Mouse (Mus musculus): Measurements from ENCODE around the gene Stx12. TPM values are rescaled to one million over a fixed set of nuclear protein-coding genes. Genes with fewer than 3 reads are reported as not detected.
A peak's percentile ranks its signal among the peaks of the same experiment; 100 is the strongest.

The Stx12 gene
- polyA plus RNA-seq, 1 experiment from 2014 or later = 156 TPM

DNA sequence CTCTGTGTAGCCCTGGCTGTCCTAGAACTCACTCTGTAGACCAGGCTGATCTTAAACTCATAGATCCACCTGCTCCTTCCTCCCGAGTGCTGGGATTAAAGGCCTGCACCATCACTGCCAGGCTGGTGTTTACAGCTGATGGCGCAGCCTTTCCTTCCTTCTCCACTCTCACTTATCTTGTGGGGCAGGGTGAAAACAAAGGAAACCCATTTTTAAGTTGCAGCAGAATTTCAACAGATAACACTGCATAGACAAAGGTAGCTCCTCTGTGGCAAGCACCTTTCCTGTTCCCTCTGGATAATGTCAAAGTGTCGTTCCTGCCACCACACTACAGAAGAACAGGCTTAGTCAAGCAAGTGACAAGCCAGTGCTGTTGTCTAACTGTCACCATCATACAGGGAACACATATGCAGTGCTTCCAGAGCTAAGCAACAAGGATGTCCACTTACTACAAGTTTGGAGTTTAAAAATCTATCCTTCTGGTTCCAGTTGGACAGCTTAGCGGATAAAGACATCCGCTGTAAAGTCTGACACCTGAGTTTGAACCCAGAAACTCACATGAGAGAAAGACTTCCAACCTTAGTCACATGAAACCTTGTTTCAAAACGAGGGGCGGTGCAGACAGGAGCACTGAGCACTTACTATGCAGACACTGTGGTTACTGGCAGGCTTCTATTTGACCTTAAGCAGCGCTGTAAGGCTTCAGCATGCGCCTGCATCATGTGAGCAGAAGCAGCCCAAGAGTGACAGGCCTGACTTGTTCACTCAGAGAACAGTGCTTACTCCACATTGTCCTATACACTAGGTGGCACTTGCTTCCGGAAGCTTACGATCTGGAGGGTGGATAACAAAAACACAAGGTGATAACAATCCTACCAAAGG, 10.6 kb downstream of the Stx12 start:
- H3K4me2 ChIP-seq (ENCODE audit: low read length) = no peak overlapping the region

GRCm38 (mm10) chr4:132871116-132871515, 13.2 kb downstream of the Stx12 start:
- Histone ChIP-seq H3K9ac (ENCODE audit: low read depth, low read length) (no peak overlapping the region), H3K27me3 (replicated peaks; ENCODE audit: control insufficient read depth, insufficient read depth, low read length) (no peaks in the 10 kb centered on the region), H3K27ac (ENCODE audit: low read depth, low read length) (no peak overlapping the region), H3K4me1 (ENCODE audit: control insufficient read depth, insufficient read depth, low read depth, low read length) (no peaks in the 10 kb centered on the region), H3K4me2 (ENCODE audit: low read length) (no peak overlapping the region), H3K36me3 (ENCODE audit: control insufficient read depth, insufficient read depth, low read length) (peaks cover 41% of the 10 kb centered on the region), H3K4me3 (ENCODE audit: low read length) (no peak overlapping the region), H3K9me3 (ENCODE audit: control insufficient read depth, low read length) (no peaks in the 10 kb centered on the region)
- no peak for ATAC-seq
- WGBS = 92% methylated on average over 3 of the region's 3 CpGs

More for the DNA sequence above, 10.6 kb downstream of the Stx12 start:
- no peak for ATAC-seq
- WGBS = 90% methylated on average over 11 of the region's 11 CpGs
- no peaks in the 10 kb centered on the region for H3K9me3 ChIP-seq (ENCODE audit: control insufficient read depth, low read length)
- no peak overlapping the region for H3K9ac ChIP-seq (ENCODE audit: low read depth, low read length)
- no peak overlapping the region for H3K27ac ChIP-seq (ENCODE audit: low read depth, low read length)
- H3K27me3 ChIP-seq (replicated peaks; ENCODE audit: control insufficient read depth, insufficient read depth, low read length) = no peaks in the 10 kb centered on the region
- H3K36me3 ChIP-seq (ENCODE audit: control insufficient read depth, insufficient read depth, low read length) = peaks cover 21% of the 10 kb centered on the region
- no peak overlapping the region for H3K4me3 ChIP-seq (ENCODE audit: low read length)
- no peaks in the 10 kb centered on the region for H3K4me1 ChIP-seq (ENCODE audit: control insufficient read depth, insufficient read depth, low read depth, low read length)

- H3K27me3 ChIP-seq (replicated peaks; ENCODE audit: control insufficient read depth, insufficient read depth, low read length) = no peaks in the 10 kb centered on the region
- no peak overlapping the region for H3K4me3 ChIP-seq (ENCODE audit: low read length)
- no peaks in the 10 kb centered on the region for H3K4me1 ChIP-seq (ENCODE audit: control insufficient read depth, insufficient read depth, low read depth, low read length)
- H3K9me3 ChIP-seq (ENCODE audit: control insufficient read depth, low read length) = no peaks in the 10 kb centered on the region
- H3K36me3 ChIP-seq (ENCODE audit: control insufficient read depth, insufficient read depth, low read length) = peaks cover 44% of the 10 kb centered on the region
- 89% methylated on average over 2 of the region's 2 CpGs for WGBS
- no peak for ATAC-seq
- H3K27ac ChIP-seq (ENCODE audit: low read depth, low read length) = no peak overlapping the region
- no peak overlapping the region for H3K9ac ChIP-seq (ENCODE audit: low read depth, low read length)
- no peak overlapping the region for H3K4me2 ChIP-seq (ENCODE audit: low read length)
Observed at GRCm38 (mm10) chr4:132864856-132865255, 19.5 kb downstream of the Stx12 start.

GRCm38 (mm10) chr4:132863012-132863411, 21.3 kb downstream of the Stx12 start:
- H3K36me3 ChIP-seq (ENCODE audit: control insufficient read depth, insufficient read depth, low read length) = peaks cover 39% of the 10 kb centered on the region

GRCm38 (mm10) chr4:132860880-132861279, 23.4 kb downstream of the Stx12 start:
- no peaks in the 10 kb centered on the region for H3K4me1 ChIP-seq (ENCODE audit: control insufficient read depth, insufficient read depth, low read depth, low read length)
- peaks cover 32% of the 10 kb centered on the region for H3K36me3 ChIP-seq (ENCODE audit: control insufficient read depth, insufficient read depth, low read length)
- no peak overlapping the region for H3K4me3 ChIP-seq (ENCODE audit: low read length)
- no peaks in the 10 kb centered on the region for H3K27me3 ChIP-seq (replicated peaks; ENCODE audit: control insufficient read depth, insufficient read depth, low read length)
- H3K9ac ChIP-seq (ENCODE audit: low read depth, low read length) = no peak overlapping the region
- no peak overlapping the region for H3K27ac ChIP-seq (ENCODE audit: low read depth, low read length)
- H3K9me3 ChIP-seq (ENCODE audit: control insufficient read depth, low read length) = no peaks in the 10 kb centered on the region
- no peak overlapping the region for H3K4me2 ChIP-seq (ENCODE audit: low read length)
- no peak for ATAC-seq
- WGBS = 100% methylated on average over 1 of the region's 1 CpGs

More at GRCm38 (mm10) chr4:132863012-132863411, 21.3 kb downstream of the Stx12 start:
- Histone ChIP-seq H3K4me1 (ENCODE audit: control insufficient read depth, insufficient read depth, low read depth, low read length) (no peaks in the 10 kb centered on the region), H3K9ac (ENCODE audit: low read depth, low read length) (no peak overlapping the region), H3K27me3 (replicated peaks; ENCODE audit: control insufficient read depth, insufficient read depth, low read length) (no peaks in the 10 kb centered on the region), H3K9me3 (ENCODE audit: control insufficient read depth, low read length) (no peaks in the 10 kb centered on the region), H3K4me2 (ENCODE audit: low read length) (no peak overlapping the region), H3K27ac (ENCODE audit: low read depth, low read length) (no peak overlapping the region), H3K4me3 (ENCODE audit: low read length) (no peak overlapping the region)
- no peak for ATAC-seq
- WGBS = 94% methylated on average over 13 of the region's 13 CpGs

DNA sequence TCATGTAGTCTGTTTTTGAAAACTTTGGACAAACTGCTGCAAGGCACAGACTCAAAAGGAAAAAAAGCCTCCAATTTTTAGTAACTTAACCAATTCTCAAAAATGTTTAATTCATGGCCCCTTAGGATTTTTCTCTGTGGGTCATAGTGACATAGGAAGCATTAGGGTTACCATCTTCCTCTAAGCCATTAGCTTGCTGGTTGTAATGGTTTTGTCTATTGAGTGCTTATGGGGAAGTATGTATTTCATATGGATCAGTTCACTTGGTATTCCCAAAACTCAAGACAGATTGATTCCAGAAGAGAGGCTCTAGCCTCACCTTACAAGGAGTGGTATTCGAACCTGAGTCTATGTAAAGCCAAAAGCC, 40.6 kb downstream of the Stx12 start:
- H3K4me2 ChIP-seq (ENCODE audit: low read length) = peak overlapping the region; percentile 76
- H3K4me1 ChIP-seq (ENCODE audit: control insufficient read depth, insufficient read depth, low read depth, low read length) = peaks cover 11% of the 10 kb centered on the region
- no peak for ATAC-seq
- H3K36me3 ChIP-seq (ENCODE audit: control insufficient read depth, insufficient read depth, low read length) = peaks cover 13% of the 10 kb centered on the region
- peak overlapping the region; percentile 78; the same call in 1 of the 2 replicates for H3K4me3 ChIP-seq (ENCODE audit: low read length)
- no peaks in the 10 kb centered on the region for H3K27me3 ChIP-seq (replicated peaks; ENCODE audit: control insufficient read depth, insufficient read depth, low read length)
- H3K27ac ChIP-seq (ENCODE audit: low read depth, low read length) = peak overlapping the region; percentile 87
- H3K9me3 ChIP-seq (ENCODE audit: control insufficient read depth, low read length) = no peaks in the 10 kb centered on the region
- H3K9ac ChIP-seq (ENCODE audit: low read depth, low read length) = peak overlapping the region; percentile 70
- WGBS = 88% methylated on average over 1 of the region's 1 CpGs

GRCm38 (mm10) chr4:132842970-132843704, 41.2 kb downstream of the Stx12 start, which contains the start of gene Ppp1r8:
Gene Ppp1r8, minus strand, starts transcription at chr4:132843169.
- ATAC-seq = peak; percentile 99
- 1% methylated on average over 39 of the region's 40 CpGs for WGBS
- H3K36me3 ChIP-seq (ENCODE audit: control insufficient read depth, insufficient read depth, low read length) = peaks cover 15% of the 10 kb centered on the region
- peak within 1 kb of the TSS; percentile 85 for H3K9ac ChIP-seq (ENCODE audit: low read depth, low read length)
- peak within 1 kb of the TSS; percentile 76 for H3K4me2 ChIP-seq (ENCODE audit: low read length)
- H3K4me3 ChIP-seq (ENCODE audit: low read length) = peak within 1 kb of the TSS; percentile 78
- peak within 1 kb of the TSS; percentile 87 for H3K27ac ChIP-seq (ENCODE audit: low read depth, low read length)
- no peaks in the 10 kb centered on the region for H3K9me3 ChIP-seq (ENCODE audit: control insufficient read depth, low read length)
- H3K27me3 ChIP-seq (replicated peaks; ENCODE audit: control insufficient read depth, insufficient read depth, low read length) = no peaks in the 10 kb centered on the region
- peaks cover 11% of the 10 kb centered on the region for H3K4me1 ChIP-seq (ENCODE audit: control insufficient read depth, insufficient read depth, low read depth, low read length)

- Histone ChIP-seq H3K4me3 (ENCODE audit: low read length) (peak overlapping the region; percentile 78), H3K4me1 (ENCODE audit: control insufficient read depth, insufficient read depth, low read depth, low read length) (peaks cover 11% of the 10 kb centered on the region), H3K4me2 (ENCODE audit: low read length) (peak overlapping the region; percentile 76), H3K27me3 (replicated peaks; ENCODE audit: control insufficient read depth, insufficient read depth, low read length) (no peaks in the 10 kb centered on the region), H3K9ac (ENCODE audit: low read depth, low read length) (peak overlapping the region; percentile 85), H3K9me3 (ENCODE audit: control insufficient read depth, low read length) (no peaks in the 10 kb centered on the region), H3K27ac (ENCODE audit: low read depth, low read length) (peak overlapping the region; percentile 69), H3K36me3 (ENCODE audit: control insufficient read depth, insufficient read depth, low read length) (peaks cover 20% of the 10 kb centered on the region)
- peak; percentile 52 for ATAC-seq
- under 1% methylated on average over 30 of the region's 30 CpGs for WGBS
Observed at GRCm38 (mm10) chr4:132842281-132842906, 41.9 kb downstream of the Stx12 start.
